9 mouse cellular contexts compared by ENCODE assay signal in the genomic region with DNA sequence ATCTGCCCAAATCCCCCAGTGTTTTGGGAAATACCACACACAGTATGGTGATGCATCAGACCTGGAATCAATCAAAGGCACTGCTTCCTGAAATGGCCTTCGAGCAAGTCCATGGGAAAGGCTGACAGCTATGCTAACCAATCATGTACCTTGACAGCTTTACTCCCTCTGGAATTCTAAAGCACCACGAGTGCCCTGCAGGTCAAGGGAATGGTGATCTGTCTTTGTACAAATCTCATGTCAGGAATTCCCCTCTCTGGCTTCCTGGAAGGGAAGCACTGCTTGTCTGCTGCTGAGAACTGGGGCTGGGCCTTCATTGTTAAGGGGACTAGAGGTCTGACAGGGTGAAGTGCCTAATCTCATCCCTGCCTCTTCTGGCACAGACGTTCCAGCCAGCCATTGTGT. TPM values are rescaled to one million over a fixed set of nuclear protein-coding genes. Genes with fewer than 3 reads are reported as not detected.
DNase-seq lines count a peak whose midpoint lies in the region; ATAC-seq and TF ChIP-seq lines count a peak whose summit lies in the region.
"Had no signal": no experiment of that assay in that cellular context is flagged by ENCODE, and none has a peak within 500 bp of the region (broad histone marks: within the 10 kb centered on the region; RNA-seq: fewer than 3 reads in every experiment).

No protein-coding gene starts in this region.

- H3K9me3 ChIP-seq in midbrain, embryonic 10.5 days (replicated peaks) = no peaks in the 10 kb centered on the region
- H3K9me3 ChIP-seq in midbrain, embryonic 16.5 days (replicated peaks; ENCODE audit: control insufficient read depth, low read length, poor library complexity, severe bottlenecking) = no peaks in the 10 kb centered on the region
- no peaks in the 10 kb centered on the region for H3K9me3 ChIP-seq in heart, postnatal 0 days (replicated peaks; ENCODE audit: control insufficient read depth, low read length)
- no peaks in the 10 kb centered on the region for H3K9me3 ChIP-seq in neural tube, embryonic 13.5 days
- H3K9me3 ChIP-seq in lung, postnatal 0 days (ENCODE audit: low read length) = no peaks in the 10 kb centered on the region

- ATAC-seq in midbrain, embryonic 16.5 days = no peak
- ATAC-seq in heart, postnatal 0 days (ENCODE audit: insufficient read depth, low read depth) = peak; percentile 74
- peak; percentile 43 for ATAC-seq in neural tube, embryonic 13.5 days (ENCODE audit: low read depth)
- ATAC-seq in lung, postnatal 0 days = no peak

- H3K9ac ChIP-seq in midbrain, embryonic 16.5 days (ENCODE audit: low read depth, low read length) = no peak overlapping the region
- no peak overlapping the region for H3K9ac ChIP-seq in heart, postnatal 0 days (replicated peaks; ENCODE audit: low read depth, low read length)
- no peak overlapping the region for H3K9ac ChIP-seq in neural tube, embryonic 13.5 days
- no peak overlapping the region for H3K9ac ChIP-seq in lung, postnatal 0 days (replicated peaks; ENCODE audit: low read depth)

- H3K27ac ChIP-seq in midbrain, embryonic 10.5 days (replicated peaks) = peak overlapping the region; percentile 43
- no peak overlapping the region for H3K27ac ChIP-seq in midbrain, embryonic 16.5 days (ENCODE audit: low read length)
- no peak overlapping the region for H3K27ac ChIP-seq in heart, postnatal 0 days (ENCODE audit: low read depth)
- H3K27ac ChIP-seq in neural tube, embryonic 13.5 days (replicated peaks) = no peak overlapping the region
- H3K27ac ChIP-seq in lung, postnatal 0 days (ENCODE audit: low read length) = no peak overlapping the region

- no peak for TF ChIP-seq CTCF in heart, postnatal 0 days (IDR thresholded peaks at IDR 0.05; ENCODE audit: low read depth)
- no peak for TF ChIP-seq CTCF in lung, postnatal 0 days (IDR thresholded peaks at IDR 0.05)

- WGBS in midbrain, embryonic 10.5 days = 16% methylated on average over 3 of the region's 3 CpGs
- WGBS in midbrain, embryonic 16.5 days = 11% methylated on average over 3 of the region's 3 CpGs
- 3% methylated on average over 3 of the region's 3 CpGs for WGBS in heart, postnatal 0 days
- WGBS in neural tube, embryonic 13.5 days = 5% methylated on average over 3 of the region's 3 CpGs
- 11% methylated on average over 3 of the region's 3 CpGs for WGBS in lung, postnatal 0 days

- no peak overlapping the region for H3K4me3 ChIP-seq in midbrain, embryonic 10.5 days
- H3K4me3 ChIP-seq in midbrain, embryonic 16.5 days (ENCODE audit: low read depth, low read length) = no peak overlapping the region
- H3K4me3 ChIP-seq in heart, postnatal 0 days (ENCODE audit: low read depth, low read length) = no peak overlapping the region
- no peak overlapping the region for H3K4me3 ChIP-seq in neural tube, embryonic 13.5 days
- no peak overlapping the region for H3K4me3 ChIP-seq in lung, postnatal 0 days (ENCODE audit: low read depth, low read length)

- TF ChIP-seq EP300 in heart, postnatal 0 days (IDR thresholded peaks at IDR 0.05; ENCODE audit: low read depth) = no peak
- TF ChIP-seq EP300 in lung, postnatal 0 days (IDR thresholded peaks at IDR 0.05) = no peak

- DNase-seq in adrenal gland, adult 2 months = peak; percentile 70
- no peak for DNase-seq in adrenal gland, adult 18-20 months (ENCODE audit: low spot score in 2 of 2)
- peak; percentile 43 for DNase-seq in midbrain, embryonic 10.5 days (ENCODE audit: low spot score)
- peak; percentile 46 for DNase-seq in heart, postnatal 0 days (ENCODE audit: low spot score)
- no peak for DNase-seq in ovary, postnatal 36 days (ENCODE audit: low spot score)
- DNase-seq in lung, postnatal 0 days (ENCODE audit: low spot score) = no peak
- DNase-seq: lung, postnatal 36 days had no signal

- H3K4me2 ChIP-seq in midbrain, embryonic 16.5 days (ENCODE audit: low read length) = no peak overlapping the region
- no peak overlapping the region for H3K4me2 ChIP-seq in heart, postnatal 0 days (ENCODE audit: low read depth, low read length)
- H3K4me2 ChIP-seq in neural tube, embryonic 13.5 days = no peak overlapping the region
- H3K4me2 ChIP-seq in lung, postnatal 0 days (replicated peaks; ENCODE audit: low read depth, low read length) = no peak overlapping the region

- no peaks in the 10 kb centered on the region for H3K27me3 ChIP-seq in midbrain, embryonic 10.5 days (ENCODE audit: low read depth, poor library complexity, severe bottlenecking)
- no peaks in the 10 kb centered on the region for H3K27me3 ChIP-seq in midbrain, embryonic 16.5 days (ENCODE audit: control insufficient read depth, insufficient read depth, low read depth, low read length)
- H3K27me3 ChIP-seq in heart, postnatal 0 days (ENCODE audit: control insufficient read depth, insufficient read depth, low read length) = no peaks in the 10 kb centered on the region
- no peaks in the 10 kb centered on the region for H3K27me3 ChIP-seq in neural tube, embryonic 13.5 days
- H3K27me3 ChIP-seq in lung, postnatal 0 days (replicated peaks; ENCODE audit: insufficient read depth, low read length) = no peaks in the 10 kb centered on the region

- H3K36me3 ChIP-seq in midbrain, embryonic 10.5 days = no peaks in the 10 kb centered on the region
- no peaks in the 10 kb centered on the region for H3K36me3 ChIP-seq in midbrain, embryonic 16.5 days (ENCODE audit: control insufficient read depth, insufficient read depth, low read length)
- no peaks in the 10 kb centered on the region for H3K36me3 ChIP-seq in heart, postnatal 0 days (replicated peaks; ENCODE audit: control insufficient read depth, insufficient read depth, low read length)
- H3K36me3 ChIP-seq in neural tube, embryonic 13.5 days = no peaks in the 10 kb centered on the region
- no peaks in the 10 kb centered on the region for H3K36me3 ChIP-seq in lung, postnatal 0 days (ENCODE audit: insufficient read depth, low read length)

- H3K4me1 ChIP-seq in midbrain, embryonic 10.5 days = peaks cover 18% of the 10 kb centered on the region
- no peaks in the 10 kb centered on the region for H3K4me1 ChIP-seq in midbrain, embryonic 16.5 days (ENCODE audit: control insufficient read depth, insufficient read depth, low read length)
- peaks cover 7% of the 10 kb centered on the region; the same call in 1 of the 2 replicates for H3K4me1 ChIP-seq in heart, postnatal 0 days (ENCODE audit: control insufficient read depth, insufficient read depth)
- no peaks in the 10 kb centered on the region for H3K4me1 ChIP-seq in neural tube, embryonic 13.5 days (replicated peaks)
- no peaks in the 10 kb centered on the region for H3K4me1 ChIP-seq in lung, postnatal 0 days (ENCODE audit: insufficient read depth, low read depth, low read length)

RNA-seq across cellular contexts. Expression of a gene that starts 17.3 kb away (rescaled TPM):
- total RNA-seq in adrenal gland, adult 2 months (2021) = 100 to 1,000 TPM in 1 of 2 experiments, 10 to 100 TPM in 1; 26.1 to 125 TPM
- 58.6 and 89.7 TPM in 2 replicates for polyA plus RNA-seq in adrenal gland, adult 2 months (2012; rRNA removed)
- total RNA-seq in adrenal gland, adult 18-20 months (2021) = 100 to 1,000 TPM in 1 of 2 experiments, 10 to 100 TPM in 1; 21.8 to 204 TPM
- polyA plus RNA-seq in midbrain, embryonic 10.5 days (2016; fragmentation: Nextera tagmentation; extraction: Ambion mirVana) = 1.3 TPM in 2 replicates
- 4.0 and 4.7 TPM in 2 replicates for polyA plus RNA-seq in midbrain, embryonic 16.5 days (2015; fragmentation: Nextera tagmentation; extraction: Ambion mirVana)
- total RNA-seq in heart, postnatal 0 days (2014; rRNA removed; ENCODE audit: low replicate concordance) = 17.6 and 23.1 TPM in 2 replicates
- polyA plus RNA-seq in heart, postnatal 0 days (2015; fragmentation: Nextera tagmentation; extraction: Ambion mirVana) = 3.3 and 3.5 TPM in 2 replicates
- polyA plus RNA-seq in neural tube, embryonic 13.5 days (2015; fragmentation: Nextera tagmentation; extraction: Ambion mirVana) = 3.1 and 3.7 TPM in 2 replicates
- 6.6 and 6.9 TPM in 2 replicates for polyA plus RNA-seq in lung, postnatal 0 days (2015; fragmentation: Nextera tagmentation; extraction: Ambion mirVana)

Comparison
In these comparisons a context has a peak if more than half of its experiments do, and no peak if none do; other contexts are left out.
1. DNase-seq: peak in adrenal gland, adult 2 months (single experiment), midbrain, embryonic 10.5 days (single experiment) and heart, postnatal 0 days (single experiment); none in adrenal gland, adult 18-20 months (0 of 2), ovary, postnatal 36 days (single experiment) and lung, postnatal 0 days (single experiment).
2. ATAC-seq: peak in heart, postnatal 0 days (single experiment) and neural tube, embryonic 13.5 days (single experiment); none in midbrain, embryonic 16.5 days (single experiment) and lung, postnatal 0 days (single experiment).